Mouse (Mus musculus): Measurements from ENCODE around the gene Foxf1. TPM values are rescaled to one million over a fixed set of nuclear protein-coding genes. Genes with fewer than 3 reads are reported as not detected.

The Foxf1 gene
- polyA plus RNA-seq, 1 experiment, result 0.04 TPM

GRCm38 (mm10) chr8:121136856-121137255 lies 52.7 kb downstream of the Foxf1 start:
- no peak for TF ChIP-seq CEBPB (IDR thresholded peaks at IDR 0.05; ENCODE audit: low read depth)
- TF ChIP-seq USF1 (IDR thresholded peaks at IDR 0.05; ENCODE audit: low read depth), result no peak
- TF ChIP-seq MYOD1 (IDR thresholded peaks at IDR 0.05; ENCODE audit: control insufficient read depth, insufficient read length, low read depth), result no peak
- TF ChIP-seq MYOG (IDR thresholded peaks at IDR 0.05; ENCODE audit: control insufficient read depth, extremely low read depth, insufficient read length), result no peak
- TF ChIP-seq FOSL1 (IDR thresholded peaks at IDR 0.05; ENCODE audit: insufficient read depth, low read length, poor library complexity, severe bottlenecking), result no peak
- TF ChIP-seq MAX (IDR thresholded peaks at IDR 0.05), result no peak
- no peak for TF ChIP-seq CTCF (IDR thresholded peaks at IDR 0.05; ENCODE audit: control insufficient read depth, insufficient read depth, insufficient read length)

More at GRCm38 (mm10) chr8:121136856-121137255, 52.7 kb downstream of the Foxf1 start:
- no peak overlapping the region for H3ac ChIP-seq (ENCODE audit: control insufficient read depth, insufficient read length, low read depth)
- no peaks in the 10 kb centered on the region for H3K79me3 ChIP-seq (ENCODE audit: low read depth)
- H3K4me3 ChIP-seq (ENCODE audit: insufficient read depth, poor library complexity, severe bottlenecking), result no peak overlapping the region
- no peaks in the 10 kb centered on the region for H3K36me3 ChIP-seq (ENCODE audit: control insufficient read depth, insufficient read depth)
- H3K27me3 ChIP-seq (ENCODE audit: control insufficient read depth, insufficient read depth, insufficient read length), result no peaks in the 10 kb centered on the region
- H3K79me2 ChIP-seq (ENCODE audit: control insufficient read depth, insufficient read depth), result no peaks in the 10 kb centered on the region

Small RNA genes lying within 50 kb of the gene (microRNA-seq; reads per million reads assigned to microRNA genes)
- gene Gm27530 (ENCODE audit: borderline microRNAs expressed), result not detected

Other genes with a start within 250 kb of the Foxf1 start
- gene Mthfsd, start 24.0 kb downstream of the Foxf1 start, polyA plus RNA-seq (2012; fragmentation: generic; extraction: Trizol), result 22.7 TPM
- gene Foxc2, start 31.8 kb downstream of the Foxf1 start, polyA plus RNA-seq (2012; fragmentation: generic; extraction: Trizol), result 22.9 TPM
- 6.1 TPM for gene Foxl1, start 43.6 kb downstream of the Foxf1 start, polyA plus RNA-seq (2012; fragmentation: generic; extraction: Trizol)